Mouse (Mus musculus) left cerebral cortex, postnatal 10 days (tissue): ENCODE measurements around the gene Tsacc. TPM values are rescaled to one million over a fixed set of nuclear protein-coding genes. Genes with fewer than 3 reads are reported as not detected.
"Not testable (repeated sequence)": the region's sequence is repeated elsewhere in the genome, so short reads cannot be mapped to it uniquely, and the experiment has no call there.

Source experiments
- DNase-seq, 2 experiments: peaks; one replicate each; pipeline ENCODE4 v3.0.0; 2021 to 2022; ENCODE audit warnings: low spot score in 2 of 2, mixed read lengths in 1 of 2; ENCODE audit errors: extremely low spot score in 1 of 2
- intact Hi-C: fragments of 180-260 bp; cut with DNase I; formaldehyde crosslinking; loops from one replicate; pipeline ENCODE4 v1.15.1; 2025
- total RNA-seq, 2 experiments: library from RNA; stranded (reverse); gene quantifications; 2 replicates each; pipeline ENCODE4 v1.2.3; 2021

Gene Tsacc
- total RNA-seq, 2 experiments from 2014 or later: 6.3 TPM

DNA sequence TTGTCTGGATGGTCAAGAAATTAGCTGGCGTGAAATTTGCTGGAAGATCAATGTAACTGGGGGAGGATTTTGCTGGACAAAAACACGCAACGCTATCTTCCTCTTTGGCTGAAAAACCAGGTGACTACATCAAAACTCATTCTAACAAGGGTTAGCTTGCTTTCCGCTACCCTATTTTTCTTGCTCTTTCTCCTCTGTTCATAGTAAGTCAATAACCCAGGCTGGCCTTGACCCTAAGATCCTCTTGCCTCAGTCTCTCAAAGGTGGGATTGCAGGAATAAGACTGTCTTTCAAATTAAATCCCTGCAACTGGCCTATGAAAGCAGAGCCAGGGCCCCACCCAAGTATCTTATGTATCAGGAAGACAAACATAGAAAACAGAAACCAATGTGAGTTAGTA lies 9.7 kb downstream of the Tsacc start, which contains the start of gene Gm38392:
Gm38392 (minus strand) TSS at position 101 of the 400 bp plus-strand sequence.
- intact Hi-C loops: no loop called here

DNA sequence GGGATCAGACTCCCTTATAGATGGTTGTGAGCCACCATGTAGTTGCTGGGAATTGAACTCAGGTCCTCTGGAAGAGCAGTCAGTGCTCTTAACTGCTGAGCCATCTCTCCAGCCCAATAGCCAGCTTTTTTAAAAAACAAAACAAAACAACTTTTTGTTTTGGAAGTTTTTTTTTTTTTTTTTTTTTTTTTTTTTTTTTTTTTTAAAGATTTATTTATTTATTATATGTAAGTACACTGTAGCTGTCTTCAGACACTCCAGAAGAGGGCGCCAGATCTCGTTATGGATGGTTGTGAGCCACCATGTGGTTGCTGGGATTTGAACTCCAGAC lies 11.3 kb downstream of the Tsacc start:
- DNase-seq, intact Hi-C loops: not testable (repeated sequence)

More for the DNA sequence above, 9.7 kb downstream of the Tsacc start, which contains the start of gene Gm38392:
- no peak for DNase-seq

DNA sequence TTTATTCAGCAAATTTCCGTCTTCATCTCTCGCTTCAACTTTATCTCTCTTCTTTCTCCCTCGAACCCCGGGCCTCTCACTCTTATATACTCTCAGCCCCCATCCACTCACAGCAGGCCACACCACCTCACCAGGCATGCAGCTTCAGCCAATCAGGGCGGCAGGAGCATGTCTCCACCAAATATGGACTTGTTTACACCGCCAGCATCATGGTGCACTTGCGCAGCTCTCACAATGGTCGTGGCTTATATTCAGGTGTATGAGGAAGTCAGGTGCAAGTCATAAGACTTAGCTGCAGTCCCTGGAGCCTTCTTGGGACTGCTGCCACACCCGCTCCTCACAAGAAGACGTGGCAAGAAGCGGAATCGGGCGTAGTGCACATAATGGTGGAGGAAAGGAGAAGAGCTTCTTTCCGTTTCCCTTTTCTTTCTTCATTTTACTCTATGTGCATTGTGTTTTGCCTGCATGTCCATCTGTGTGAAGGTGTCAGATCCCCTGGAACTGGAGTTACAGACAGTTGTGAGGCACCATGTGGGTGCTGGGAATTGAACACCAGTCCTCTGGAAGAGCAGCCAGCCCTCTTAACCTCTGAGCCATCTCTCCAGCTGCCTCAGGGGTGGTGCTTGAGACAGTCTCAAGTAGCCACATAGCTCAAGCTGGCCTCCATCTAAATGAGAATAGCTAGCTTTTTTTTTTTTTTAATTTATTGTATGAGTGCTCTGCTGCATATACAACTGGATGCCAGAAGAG lies 11.8 kb downstream of the Tsacc start:
- intact Hi-C loops, DNase-seq: not testable (repeated sequence)

DNA sequence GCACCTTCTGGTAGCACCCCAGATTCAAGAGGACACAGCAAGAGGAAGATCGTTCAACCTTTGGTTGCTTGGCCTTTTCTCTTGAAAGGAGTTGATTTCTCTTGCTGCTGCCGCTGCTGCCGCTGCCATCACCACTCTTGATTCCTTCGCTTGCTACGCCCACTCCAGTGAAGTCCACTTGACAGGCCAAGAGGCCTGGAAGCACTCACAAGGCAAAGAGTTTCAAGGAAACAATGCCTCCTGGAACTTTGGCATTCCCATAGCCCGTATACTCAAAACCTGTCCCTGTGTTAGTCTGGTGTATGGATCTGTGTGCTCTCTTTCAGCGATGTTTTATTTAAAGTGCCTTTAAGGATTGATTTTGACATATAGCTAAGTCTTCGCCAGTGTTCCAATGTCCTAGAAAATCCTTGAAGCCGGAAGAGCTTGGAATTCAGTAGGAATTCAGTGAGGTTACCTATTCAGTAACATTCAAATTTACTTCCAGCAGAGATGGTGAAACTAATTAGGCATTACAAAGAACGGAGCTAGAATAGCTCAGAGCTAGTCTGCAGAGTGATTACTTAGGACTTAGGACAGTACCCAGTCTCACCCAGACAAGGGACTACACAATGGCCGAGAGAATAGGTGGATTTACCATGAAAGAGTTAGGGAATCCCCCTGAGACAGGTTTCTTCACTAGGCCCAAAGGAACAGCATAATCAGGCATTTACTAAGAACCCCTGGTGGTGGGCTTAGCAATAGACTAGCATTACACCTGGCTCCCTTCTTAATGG lies 15.5 kb downstream of the Tsacc start:
- intact Hi-C loops: not testable (repeated sequence)

DNA sequence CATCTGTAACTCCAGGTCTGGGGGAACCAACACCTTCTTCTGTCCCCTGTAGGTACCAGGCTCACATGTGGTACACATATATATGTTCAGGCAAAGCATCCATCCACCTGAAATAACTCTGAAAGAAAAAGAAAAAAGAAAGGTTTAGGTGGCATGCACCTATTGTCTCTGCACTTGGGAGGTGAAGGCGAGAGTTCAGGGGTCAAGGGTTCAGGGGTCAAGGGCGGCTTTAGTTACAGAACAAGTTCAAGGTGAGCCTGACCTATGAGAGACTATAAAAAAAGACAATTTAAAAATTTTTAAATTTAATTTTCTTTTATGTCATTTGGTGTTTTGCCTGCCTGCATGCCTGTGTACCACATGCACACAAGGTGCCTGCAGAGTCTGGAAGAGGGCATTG lies 16.8 kb downstream of the Tsacc start:
- intact Hi-C loops: no loop called here

More for the DNA sequence above, 15.5 kb downstream of the Tsacc start:
- not testable (repeated sequence) for DNase-seq

DNA sequence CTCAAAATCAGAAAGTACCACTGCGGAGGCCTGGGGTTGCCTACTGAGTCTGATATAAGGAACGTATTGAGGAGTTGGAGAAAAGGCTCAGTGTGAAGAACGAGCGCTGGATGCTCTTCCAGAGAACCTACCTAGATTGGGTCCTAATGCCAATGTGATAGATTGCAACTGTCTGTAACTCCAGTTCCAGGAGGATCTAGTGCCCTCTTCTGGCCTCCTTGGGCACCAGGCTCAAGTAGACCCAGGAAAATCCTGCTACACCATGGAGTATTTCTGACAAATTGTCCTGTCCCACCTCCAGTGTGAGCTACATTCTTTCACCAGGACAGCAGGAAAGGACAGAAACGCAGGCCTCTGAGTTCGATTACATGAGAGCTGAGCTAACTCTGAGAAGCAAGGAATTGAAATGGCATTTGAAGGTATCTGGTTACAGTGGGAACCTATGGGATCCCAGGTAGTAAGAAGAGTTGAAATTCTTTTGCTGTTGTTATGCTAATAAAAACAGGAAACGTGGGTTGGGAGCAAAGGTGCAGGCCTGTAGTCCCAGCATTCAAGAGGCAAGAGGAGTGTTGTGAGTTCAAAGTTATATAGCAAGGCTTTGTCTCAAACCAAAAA lies 20.2 kb downstream of the Tsacc start:
- peak in 1 of 2 experiments; percentile 36 for DNase-seq

More for the DNA sequence above, 16.8 kb downstream of the Tsacc start:
- DNase-seq: no peak

DNA sequence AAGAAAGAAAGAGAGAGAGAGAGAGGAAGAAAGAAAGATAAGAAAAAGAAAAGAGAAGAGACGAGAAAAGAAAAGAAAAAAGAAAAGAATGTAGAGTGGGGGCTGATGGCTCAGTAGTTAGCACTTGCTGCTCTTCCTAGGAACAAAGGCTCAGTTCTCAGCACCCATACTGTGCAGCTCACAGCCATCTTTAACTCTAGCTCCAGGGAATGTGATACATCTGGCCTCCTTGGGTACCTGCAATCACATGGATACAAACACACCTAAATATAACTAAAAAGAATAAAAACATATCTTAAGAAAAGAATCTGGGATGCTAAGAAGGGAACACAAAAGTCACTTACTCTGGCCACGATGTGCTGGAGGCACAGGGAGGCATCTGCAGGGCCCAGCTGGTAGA lies 20.7 kb downstream of the Tsacc start:
- intact Hi-C loops: no loop called here
- DNase-seq: no peak

More for the DNA sequence above, 20.2 kb downstream of the Tsacc start:
- intact Hi-C loops: no loop called here

DNA sequence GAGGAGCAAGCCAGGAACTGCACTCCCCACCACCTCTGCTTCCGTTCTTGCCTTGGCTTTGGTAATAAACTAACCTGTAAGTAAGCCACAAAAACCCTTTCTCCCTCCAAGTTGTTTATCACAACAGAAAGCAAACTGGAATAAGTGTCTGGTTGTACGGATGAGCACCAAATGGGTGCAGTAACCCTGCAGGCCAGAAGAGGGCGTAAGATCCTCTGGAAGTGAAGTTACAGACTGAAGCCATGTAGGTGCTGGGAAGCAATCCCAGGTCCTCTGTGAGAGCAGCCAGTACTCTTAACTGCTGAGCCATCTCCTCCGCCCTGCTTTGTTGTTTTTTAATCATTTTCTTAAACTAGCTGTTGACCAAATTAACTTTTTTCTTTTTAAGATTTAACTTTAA lies 22.8 kb downstream of the Tsacc start:
- intact Hi-C loops: no loop called here
- no peak for DNase-seq

DNA sequence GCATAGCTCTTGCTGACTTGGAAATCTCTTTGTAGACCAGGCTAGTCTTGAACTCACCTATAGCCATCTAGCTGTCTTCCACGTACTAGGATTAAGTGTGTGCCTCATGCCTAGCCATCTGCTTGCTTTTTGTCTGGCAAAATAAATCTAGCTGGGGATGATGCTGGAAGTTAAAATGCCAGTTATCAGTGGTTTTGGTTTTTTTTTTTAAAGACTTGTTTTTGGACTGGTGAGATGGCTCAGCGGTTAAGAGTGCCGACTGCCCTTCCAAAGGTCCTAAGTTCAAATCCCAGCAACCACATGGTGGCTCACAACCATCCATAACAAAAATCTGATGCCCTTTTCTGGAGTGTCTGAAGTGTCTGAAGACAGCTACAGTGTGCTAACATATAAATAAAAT lies 24.9 kb downstream of the Tsacc start:
- intact Hi-C loops: no loop called here
- DNase-seq: no peak

DNA sequence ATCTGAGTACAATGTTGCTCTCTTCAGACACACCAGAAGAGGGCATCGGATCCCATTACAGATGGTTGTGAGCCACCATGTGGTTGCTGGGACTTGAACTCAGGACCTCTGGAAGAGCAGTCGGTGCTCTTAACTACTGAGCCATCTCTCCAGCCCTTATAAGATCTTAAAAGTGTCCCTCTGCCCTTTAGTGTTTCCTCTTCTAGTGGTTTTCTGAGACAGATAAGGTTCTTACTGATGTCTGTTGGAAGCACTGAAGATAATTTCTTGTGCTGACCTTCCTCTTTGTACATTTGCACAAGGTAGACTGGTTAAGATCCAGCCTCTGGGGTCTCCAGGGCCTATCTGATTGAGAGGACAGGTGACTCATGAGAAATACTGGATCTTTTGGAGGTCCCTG lies 25.5 kb downstream of the Tsacc start:
- DNase-seq, intact Hi-C loops: not testable (repeated sequence)

DNA sequence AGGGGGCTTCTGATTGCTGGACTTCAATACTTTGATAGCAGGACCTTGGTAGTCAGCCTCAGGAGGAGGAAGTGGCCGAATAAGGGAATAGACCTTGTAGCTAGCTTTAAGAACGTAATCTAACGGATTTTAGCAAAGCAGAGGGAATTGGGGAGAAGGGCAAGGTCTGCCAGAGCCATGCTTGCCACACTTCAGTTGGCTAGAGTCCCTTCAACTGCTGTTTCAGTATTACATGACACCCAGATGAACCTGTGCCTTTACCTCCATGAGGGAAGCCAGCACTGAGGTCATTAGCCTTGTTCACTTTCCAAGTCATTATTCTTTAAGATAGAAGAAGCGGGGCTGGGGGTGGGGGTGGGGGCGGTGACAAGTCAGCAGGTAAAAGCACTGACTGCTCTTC lies 27.8 kb downstream of the Tsacc start:
- intact Hi-C loops: no loop called here
- no peak for DNase-seq

DNA sequence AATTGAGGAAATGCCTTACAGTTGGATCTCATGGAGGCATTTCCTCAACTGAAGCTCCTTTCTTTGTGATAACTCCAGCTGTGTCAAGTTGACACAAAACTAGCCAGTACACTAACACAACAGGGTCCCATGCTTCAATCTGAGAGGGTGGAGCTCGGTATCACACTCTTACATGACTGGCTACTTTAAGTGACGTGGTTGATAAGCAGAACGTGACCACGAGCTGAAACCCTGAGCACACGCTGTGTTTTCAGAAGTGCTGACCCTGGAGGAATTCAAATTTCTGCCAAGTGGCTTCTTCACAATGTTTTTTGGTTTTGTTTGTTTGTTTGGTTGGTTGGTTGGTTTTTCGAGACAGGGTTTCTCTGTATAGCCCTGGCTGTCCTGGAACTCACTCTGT lies 28.8 kb downstream of the Tsacc start:
- intact Hi-C loops, DNase-seq: not testable (repeated sequence)

DNA sequence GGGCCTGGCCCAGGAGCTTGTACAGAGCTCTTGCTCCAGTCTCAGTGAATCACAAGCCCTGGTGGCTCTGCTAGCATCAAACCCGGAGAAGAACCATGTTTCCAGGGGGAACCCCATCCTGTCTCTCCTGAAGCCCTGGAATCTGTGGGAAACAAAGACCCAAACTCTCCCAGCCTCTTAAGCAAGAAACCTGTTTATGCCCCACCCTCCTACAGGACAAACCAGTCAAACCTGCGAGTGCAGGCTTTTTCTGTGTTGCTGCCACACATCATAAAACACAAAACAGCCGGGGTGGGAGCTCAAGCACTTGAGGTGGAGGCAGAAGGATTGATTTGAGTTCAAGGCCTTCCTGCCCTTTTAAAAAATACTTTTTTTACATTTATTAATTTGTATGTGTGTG lies 34.5 kb downstream of the Tsacc start:
- DNase-seq: no peak
- intact Hi-C loops: no loop called here

DNA sequence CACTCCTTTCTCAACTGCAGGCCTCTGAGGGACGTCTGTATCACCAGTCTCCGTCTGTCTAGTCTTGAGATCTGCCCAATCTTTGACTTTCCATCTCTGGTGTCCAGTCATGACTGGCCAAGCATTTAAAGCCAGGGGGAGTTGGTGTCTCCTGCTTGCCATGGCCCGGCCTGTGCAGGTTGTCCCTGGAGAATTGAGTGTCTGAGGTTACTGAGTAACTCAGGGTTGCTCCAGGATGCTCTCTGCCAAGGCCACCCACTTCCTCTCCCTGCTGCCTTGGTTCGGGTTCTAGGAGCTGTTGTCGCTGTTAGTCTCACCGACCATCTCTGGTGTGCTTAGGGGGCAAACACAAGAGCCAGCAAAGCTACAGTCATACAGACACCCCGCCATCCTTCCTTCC lies 40.4 kb downstream of the Tsacc start:
- intact Hi-C loops: no loop called here
- no peak for DNase-seq

DNA sequence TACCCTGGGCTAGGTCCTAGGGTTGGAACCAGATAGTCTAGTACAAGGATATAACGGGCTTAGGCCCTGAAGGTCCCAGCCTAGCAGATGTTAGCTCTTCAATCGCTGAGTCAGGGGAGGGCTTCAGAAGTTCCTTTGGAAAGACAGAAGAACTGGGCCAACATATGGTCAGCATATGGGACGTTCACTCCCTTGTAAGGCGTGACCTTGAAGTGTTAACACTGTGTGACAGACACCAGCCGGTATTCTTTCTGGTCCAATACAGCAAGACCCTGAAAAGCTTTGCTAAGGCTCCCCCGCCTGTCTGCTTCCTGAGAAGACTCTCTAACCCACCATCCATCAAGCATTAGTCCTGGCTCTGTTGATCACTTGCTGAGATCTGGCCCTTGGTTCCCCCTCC lies 40.8 kb downstream of the Tsacc start:
- intact Hi-C loops: no loop called here
- DNase-seq: no peak

DNA sequence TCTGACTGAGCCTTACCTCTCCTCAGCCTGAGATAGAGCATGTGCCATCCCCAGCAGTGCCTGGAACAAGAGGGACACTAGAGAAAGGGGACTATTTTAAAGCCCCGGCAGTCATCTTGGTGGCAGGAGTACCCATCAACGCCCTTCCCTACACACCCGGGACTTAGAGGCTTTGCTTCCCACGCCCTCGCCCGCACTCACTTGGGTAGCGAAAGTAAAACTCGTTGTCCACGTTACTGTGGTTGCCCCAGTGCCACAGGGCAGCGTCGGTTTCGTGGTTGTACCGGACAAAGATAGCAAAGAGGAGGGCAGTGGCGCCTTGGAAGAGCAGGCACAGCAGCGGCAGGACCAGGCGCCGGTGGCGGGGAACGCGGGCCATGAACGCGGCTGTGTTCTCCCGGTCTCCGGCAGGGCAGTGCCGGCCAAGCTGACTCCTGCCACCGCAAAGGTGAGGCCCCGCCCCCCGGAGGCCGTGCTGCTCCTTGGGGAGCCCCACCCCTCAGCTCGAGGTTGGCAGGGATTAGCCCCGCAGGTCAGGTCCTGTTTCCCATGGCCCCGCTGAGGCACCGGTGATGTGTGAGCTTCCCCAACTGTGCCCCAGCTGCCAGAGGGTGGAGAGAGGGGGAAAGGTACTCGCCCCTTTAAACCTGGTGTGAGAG lies 42.4 kb downstream of the Tsacc start, which contains the start of gene Rhbg:
Rhbg (minus strand) TSS at position 442 of the 659 bp plus-strand sequence.
- intact Hi-C loops: no loop called here
- DNase-seq: peak in 1 of 2 experiments; percentile 58

DNA sequence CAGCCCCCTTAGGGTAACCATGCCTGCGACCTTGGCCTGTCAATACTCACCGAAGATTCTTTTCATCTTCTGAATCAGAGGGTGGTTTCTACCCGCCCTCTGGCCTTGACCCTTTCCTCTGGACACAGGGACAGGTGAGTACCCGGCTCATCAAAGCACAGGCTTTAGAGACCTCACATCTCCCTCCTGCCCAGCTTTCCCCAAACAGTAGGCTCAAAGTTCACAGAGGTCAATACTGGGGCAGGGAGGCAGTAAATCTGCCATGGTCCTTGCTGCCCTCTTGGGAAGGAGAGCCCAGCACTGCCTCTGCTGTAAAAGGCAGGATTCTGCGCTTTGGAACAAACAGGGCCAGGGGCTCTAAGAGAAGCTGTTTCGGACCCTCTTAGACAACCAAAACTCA lies 44.1 kb downstream of the Tsacc start:
- no peak for DNase-seq
- intact Hi-C loops: no loop called here

DNA sequence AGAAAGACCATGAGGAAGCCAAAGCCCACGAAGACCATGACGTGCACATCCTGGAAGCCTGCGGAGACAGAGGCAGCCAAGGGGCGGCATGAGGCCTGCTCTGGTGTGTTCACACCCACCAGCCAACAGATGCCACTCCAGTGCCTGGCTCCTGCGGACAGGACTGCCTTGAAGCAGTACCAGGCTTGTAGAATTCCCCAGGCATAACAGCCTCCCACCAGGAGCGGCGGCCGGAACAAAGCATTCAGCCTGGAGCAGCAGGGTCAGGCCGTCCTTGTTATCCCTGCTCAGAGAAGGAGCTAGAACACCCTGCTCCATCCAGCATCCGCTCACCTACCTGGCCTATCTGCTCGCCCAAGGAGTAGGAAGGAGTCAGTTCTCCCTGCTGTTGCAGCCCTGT lies 48.4 kb downstream of the Tsacc start:
- peak in 1 of 2 experiments; percentile 20 for DNase-seq
- intact Hi-C loops: loop anchor here (10.0 kb wide), 1 partner anchor 154 kb away; no protein-coding TSS in a partner anchor

DNA sequence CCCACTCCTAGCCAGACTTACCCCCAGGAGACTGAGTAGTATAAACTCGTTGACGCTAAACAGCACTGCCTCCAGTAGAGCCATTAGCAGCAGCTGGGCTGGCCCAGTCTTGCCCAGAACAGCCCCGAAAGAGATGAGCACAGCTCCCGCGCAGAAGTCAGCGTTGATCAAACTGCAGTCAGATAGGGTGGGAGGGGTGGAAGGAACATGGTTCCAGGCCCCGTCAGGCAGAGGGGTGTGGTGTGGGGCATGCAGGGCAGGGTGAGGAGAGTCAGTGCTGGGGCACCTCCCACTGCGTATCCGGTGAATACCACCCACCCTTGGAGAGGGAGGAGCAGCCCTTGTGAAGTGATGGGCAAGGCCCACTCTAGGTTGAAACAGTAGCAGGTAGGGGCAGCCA lies 49.1 kb downstream of the Tsacc start:
- DNase-seq: peak in 1 of 2 experiments; percentile 23
- intact Hi-C loops: loop anchor here (10.0 kb wide), 1 partner anchor 153 kb away; no protein-coding TSS in a partner anchor
